Mouse (Mus musculus) olfactory bulb, adult 2 months (tissue): ENCODE measurements around the gene Acot10.
"Not testable (repeated sequence)": the region's sequence is repeated elsewhere in the genome, so short reads cannot be mapped to it uniquely, and the experiment has no call there.

Experiments
- CTCF ChIP-seq: fragments of 200-500 bp; IDR thresholded peaks from 2 replicates; pipeline ENCODE4 v1.5.1; 2012; ENCODE audit warnings: low read depth, mild to moderate bottlenecking, low read length, moderate library complexity; ENCODE audit not compliant: insufficient read depth
- POLR2A ChIP-seq: fragments of 200-500 bp; IDR thresholded peaks from 2 replicates; pipeline ENCODE4 v1.6.1; 2012; ENCODE audit warnings: mild to moderate bottlenecking, low read depth, low read length, moderate library complexity; ENCODE audit not compliant: insufficient read depth

GRCm38 (mm10) chr15:20669507-20669906 is 3.0 kb upstream of the Acot10 start:
- TF ChIP-seq CTCF, POLR2A: not testable (repeated sequence)
